20 mouse cellular contexts compared by ENCODE assay signal in the genomic region with DNA sequence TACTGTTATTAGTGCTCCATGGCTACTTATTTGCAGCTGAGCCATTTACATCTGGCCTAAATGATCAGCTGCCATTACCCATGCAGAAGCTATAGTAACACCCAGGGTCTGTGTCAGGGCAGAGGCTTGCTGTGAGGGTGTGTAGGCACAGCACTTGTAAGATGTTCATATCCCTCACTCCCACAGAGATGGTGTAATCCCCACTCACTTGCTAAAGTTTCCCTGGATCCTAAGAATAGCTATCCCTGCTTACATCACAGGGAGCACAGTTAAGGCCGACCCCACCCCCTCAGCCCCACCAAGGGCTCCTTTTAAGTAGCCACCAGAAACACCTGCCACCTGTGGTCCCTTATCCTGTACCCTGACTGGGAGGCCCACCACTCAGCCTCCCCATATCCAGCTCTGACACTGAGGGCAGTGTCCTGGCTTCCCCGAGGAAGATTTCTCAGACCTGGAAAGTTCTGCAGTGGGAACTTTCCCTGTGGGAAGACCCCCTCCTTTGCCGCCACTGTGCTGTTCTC.
DNase-seq lines count a peak whose midpoint lies in the region; ATAC-seq and TF ChIP-seq lines count a peak whose summit lies in the region.
"Had no signal": no experiment of that assay in that cellular context is flagged by ENCODE, and none has a peak within 500 bp of the region (broad histone marks: within the 10 kb centered on the region; RNA-seq: fewer than 3 reads in every experiment).

No protein-coding gene starts in this region.

- DNase-seq in heart, embryonic 10.5 days (ENCODE audit: low spot score) = no peak
- no peak for DNase-seq in heart, postnatal 36 days
- DNase-seq in heart, postnatal 0 days (ENCODE audit: low spot score) = no peak
- no peak for DNase-seq in heart, adult 9 months (ENCODE audit: low spot score in 2 of 2)
- DNase-seq in midbrain, embryonic 11.5 days (ENCODE audit: low spot score, missing footprints) = peak; percentile 51
- DNase-seq in left cerebral cortex, adult 8-10 months (ENCODE audit: low spot score in 2 of 2) = no peak
- DNase-seq: cerebellum, adult 8-10 months; cerebellum, postnatal 36 days; embryo, embryonic 11 days; right cerebral cortex, postnatal 25 days; spleen, adult 18-20 months had no signal

- H3K9me3 ChIP-seq in heart, embryonic 10.5 days = no peaks in the 10 kb centered on the region
- H3K9me3 ChIP-seq in heart, postnatal 0 days (replicated peaks; ENCODE audit: control insufficient read depth, low read length) = no peaks in the 10 kb centered on the region
- H3K9me3 ChIP-seq in midbrain, embryonic 11.5 days (ENCODE audit: control insufficient read depth, low read length) = no peaks in the 10 kb centered on the region
- no peaks in the 10 kb centered on the region for H3K9me3 ChIP-seq in midbrain, embryonic 16.5 days (replicated peaks; ENCODE audit: control insufficient read depth, low read length, poor library complexity, severe bottlenecking)
- H3K9me3 ChIP-seq: embryonic facial prominence, embryonic 13.5 days; forebrain, embryonic 12.5 days; midbrain, embryonic 10.5 days had no signal

- H3K4me3 ChIP-seq in heart, embryonic 10.5 days = no peak overlapping the region
- no peak overlapping the region for H3K4me3 ChIP-seq in heart, postnatal 0 days (ENCODE audit: low read depth, low read length)
- H3K4me3 ChIP-seq in midbrain, embryonic 11.5 days (ENCODE audit: low read depth, low read length) = no peak overlapping the region
- H3K4me3 ChIP-seq in midbrain, embryonic 16.5 days (ENCODE audit: low read depth, low read length) = no peak overlapping the region
- H3K4me3 ChIP-seq in myocyte = no peak overlapping the region
- H3K4me3 ChIP-seq: embryonic facial prominence, embryonic 13.5 days; erythroblast, embryonic 14.5 days; forebrain, embryonic 12.5 days; midbrain, embryonic 10.5 days had no signal

- H3K4me1 ChIP-seq in heart, embryonic 10.5 days = peaks cover 51% of the 10 kb centered on the region
- peaks cover 41% of the 10 kb centered on the region for H3K4me1 ChIP-seq in heart, postnatal 0 days (ENCODE audit: control insufficient read depth, insufficient read depth)
- H3K4me1 ChIP-seq in midbrain, embryonic 11.5 days (ENCODE audit: control insufficient read depth, insufficient read depth, low read length) = peaks cover 5% of the 10 kb centered on the region
- peaks cover 9% of the 10 kb centered on the region for H3K4me1 ChIP-seq in midbrain, embryonic 16.5 days (ENCODE audit: control insufficient read depth, insufficient read depth, low read length)

- H3K36me3 ChIP-seq in heart, embryonic 10.5 days = no peaks in the 10 kb centered on the region
- no peaks in the 10 kb centered on the region for H3K36me3 ChIP-seq in heart, postnatal 0 days (replicated peaks; ENCODE audit: control insufficient read depth, insufficient read depth, low read length)
- H3K36me3 ChIP-seq in midbrain, embryonic 11.5 days (ENCODE audit: control insufficient read depth, insufficient read depth, low read length) = no peaks in the 10 kb centered on the region
- H3K36me3 ChIP-seq in midbrain, embryonic 16.5 days (ENCODE audit: control insufficient read depth, insufficient read depth, low read length) = no peaks in the 10 kb centered on the region
- H3K36me3 ChIP-seq in myocyte (ENCODE audit: control insufficient read depth, insufficient read depth) = no peaks in the 10 kb centered on the region
- H3K36me3 ChIP-seq: embryonic facial prominence, embryonic 13.5 days; forebrain, embryonic 12.5 days; midbrain, embryonic 10.5 days had no signal

- no peak overlapping the region for H3K4me2 ChIP-seq in heart, postnatal 0 days (ENCODE audit: low read depth, low read length)
- H3K4me2 ChIP-seq in midbrain, embryonic 11.5 days = no peak overlapping the region
- no peak overlapping the region for H3K4me2 ChIP-seq in midbrain, embryonic 16.5 days (ENCODE audit: low read length)
- peak overlapping the region; percentile 90 for H3K4me2 ChIP-seq in myocyte (ENCODE audit: low read depth)
- H3K4me2 ChIP-seq: embryonic facial prominence, embryonic 13.5 days; forebrain, embryonic 12.5 days had no signal

- no peak for TF ChIP-seq POLR2A in myocyte (IDR thresholded peaks at IDR 0.05; ENCODE audit: insufficient read length, low read depth)

- no peaks in the 10 kb centered on the region for H3K27me3 ChIP-seq in heart, embryonic 10.5 days (ENCODE audit: insufficient read depth, poor library complexity, severe bottlenecking)
- no peaks in the 10 kb centered on the region for H3K27me3 ChIP-seq in heart, postnatal 0 days (ENCODE audit: control insufficient read depth, insufficient read depth, low read length)
- H3K27me3 ChIP-seq in midbrain, embryonic 11.5 days (ENCODE audit: control insufficient read depth, insufficient read depth, low read length) = no peaks in the 10 kb centered on the region
- H3K27me3 ChIP-seq in midbrain, embryonic 16.5 days (ENCODE audit: control insufficient read depth, insufficient read depth, low read depth, low read length) = no peaks in the 10 kb centered on the region
- H3K27me3 ChIP-seq in myocyte (ENCODE audit: control insufficient read depth, insufficient read depth, insufficient read length) = no peaks in the 10 kb centered on the region
- H3K27me3 ChIP-seq: embryonic facial prominence, embryonic 13.5 days; forebrain, embryonic 12.5 days had no signal

- intact Hi-C loops in heart, postnatal 36 days (cut with DNase I) = loop anchor here (5.0 kb wide), 2 partner anchors 48 to 82 kb away; partner anchors contain the start of gene Kalrn

- H3K27ac ChIP-seq in heart, embryonic 10.5 days = peak overlapping the region; percentile 69
- peak overlapping the region; percentile 69; the same call in 1 of the 2 replicates for H3K27ac ChIP-seq in heart, postnatal 0 days (ENCODE audit: low read depth)
- H3K27ac ChIP-seq in midbrain, embryonic 11.5 days (ENCODE audit: low read depth, low read length) = no peak overlapping the region
- no peak overlapping the region for H3K27ac ChIP-seq in midbrain, embryonic 16.5 days (ENCODE audit: low read length)
- H3K27ac ChIP-seq: forebrain, embryonic 12.5 days; midbrain, embryonic 10.5 days had no signal

- no peak overlapping the region for H3ac ChIP-seq in myocyte (ENCODE audit: control insufficient read depth, insufficient read length)

- no peak for TF ChIP-seq EP300 in heart, postnatal 0 days (IDR thresholded peaks at IDR 0.05; ENCODE audit: low read depth)

- 39% methylated on average over 3 of the region's 3 CpGs for WGBS in heart, embryonic 10.5 days
- WGBS in heart, postnatal 0 days = 39% methylated on average over 3 of the region's 3 CpGs
- 63% methylated on average over 3 of the region's 3 CpGs for WGBS in midbrain, embryonic 11.5 days
- WGBS in midbrain, embryonic 16.5 days = 69% methylated on average over 3 of the region's 3 CpGs

- H3K9ac ChIP-seq in heart, postnatal 0 days (replicated peaks; ENCODE audit: low read depth, low read length) = 0 out of 2 replicates have a peak overlapping the region, but pooled peaks have one; percentile 3
- H3K9ac ChIP-seq in midbrain, embryonic 11.5 days (ENCODE audit: low read length) = no peak overlapping the region
- H3K9ac ChIP-seq in midbrain, embryonic 16.5 days (ENCODE audit: low read depth, low read length) = no peak overlapping the region
- H3K9ac ChIP-seq: embryonic facial prominence, embryonic 13.5 days; forebrain, embryonic 12.5 days had no signal

- ATAC-seq in heart, postnatal 0 days (ENCODE audit: insufficient read depth, low read depth) = no peak
- ATAC-seq in midbrain, embryonic 11.5 days (ENCODE audit: low FRiP score) = no peak
- ATAC-seq in midbrain, embryonic 16.5 days = no peak
- ATAC-seq: activated CD4-positive, CD25-positive, alpha-beta regulatory T cell, adult 4 months; hindbrain, embryonic 16.5 days; intestine, embryonic 16.5 days had no signal

- TF ChIP-seq CTCF in heart, postnatal 0 days (IDR thresholded peaks at IDR 0.05; ENCODE audit: low read depth) = no peak

- H3K79me2 ChIP-seq in myocyte (ENCODE audit: control insufficient read depth, insufficient read depth) = peaks cover 16% of the 10 kb centered on the region

TF ChIP-seq in myocyte, 11 proteins besides CTCF, POLR2A, EP300 and RAD21:
- TF ChIP-seq MYOG (IDR thresholded peaks at IDR 0.05; ENCODE audit: control insufficient read depth in 1 of 3, insufficient read depth in 1 of 3, insufficient read length in 2 of 3, low read depth in 2 of 3) = no peak
- peak in 1 of 3 experiments; percentile 46 for TF ChIP-seq MYOD1 (IDR thresholded peaks at IDR 0.05; ENCODE audit: control insufficient read depth in 1 of 3, insufficient read length in 2 of 3, low read depth in 2 of 3)

Comparison
In these comparisons a context has a peak if more than half of its experiments do, and no peak if none do; other contexts are left out.
1. H3K27ac ChIP-seq: peak in heart, embryonic 10.5 days (single experiment) and heart, postnatal 0 days (single experiment); none in midbrain, embryonic 11.5 days (single experiment) and midbrain, embryonic 16.5 days (single experiment).